Mouse (Mus musculus) forebrain, embryonic 12.5 days (tissue): ENCODE results near the gene 4930544G11Rik. TPM values are rescaled to one million over a fixed set of nuclear protein-coding genes. Genes with fewer than 3 reads are reported as not detected.

ENCODE experiments used
- ATAC-seq: fragments of 200-750 bp; cut with Nextera tagmentation; 2 replicates; pipeline ENCODE4 v1.8.0; 2017; ENCODE audit warnings: moderate TSS enrichment; ENCODE audit not compliant: low FRiP score
- H3K27ac ChIP-seq: fragments of 300-500 bp; sonication (generic); 2 replicates; pipeline ENCODE4 v1.5.1; 2016; ENCODE audit warnings: mild to moderate bottlenecking
- H3K27me3 ChIP-seq: fragments of 300-500 bp; sonication (generic); 2 replicates; pipeline ENCODE4 v1.6.1; 2016; ENCODE audit warnings: mild to moderate bottlenecking
- H3K36me3 ChIP-seq: fragments of 300-500 bp; sonication (generic); replicated peaks from 2 replicates; pipeline ENCODE4 v1.6.1; 2016; ENCODE audit warnings: mild to moderate bottlenecking
- H3K4me1 ChIP-seq: fragments of 300-500 bp; sonication (generic); 2 replicates; pipeline ENCODE4 v1.6.1; 2016
- H3K4me2 ChIP-seq: fragments of 300-500 bp; sonication (generic); 2 replicates; pipeline ENCODE4 v1.6.1; 2016; ENCODE audit warnings: mild to moderate bottlenecking, moderate library complexity
- H3K4me3 ChIP-seq: fragments of 300-500 bp; sonication (generic); replicated peaks from 2 replicates; pipeline ENCODE4 v1.5.1; 2016; ENCODE audit warnings: mild to moderate bottlenecking
- H3K9ac ChIP-seq: fragments of 300-500 bp; sonication (generic); 2 replicates; pipeline ENCODE4 v1.6.1; 2016; ENCODE audit warnings: mild to moderate bottlenecking
- H3K9me3 ChIP-seq: fragments of 300-500 bp; sonication (generic); 2 replicates; pipeline ENCODE4 v1.6.1; 2016
- WGBS: fragments of 180-500 bp; shearing (Covaris S2); methylation state at CpG from one replicate; pipeline ENCODE4 v1.1.7; 2016; 5-methylcytosine and 5-hydroxymethylcytosine counted together
- polyA plus RNA-seq: library from polyadenylated mRNA; unstranded; fragments of >200 nt; fragmentation: Nextera tagmentation; extraction: Ambion mirVana; gene quantifications from 2 replicates; pipeline ENCODE4 v1.2.1, GENCODE M21; 2016

Gene 4930544G11Rik
- polyA plus RNA-seq: not detected in 2 replicates

DNA sequence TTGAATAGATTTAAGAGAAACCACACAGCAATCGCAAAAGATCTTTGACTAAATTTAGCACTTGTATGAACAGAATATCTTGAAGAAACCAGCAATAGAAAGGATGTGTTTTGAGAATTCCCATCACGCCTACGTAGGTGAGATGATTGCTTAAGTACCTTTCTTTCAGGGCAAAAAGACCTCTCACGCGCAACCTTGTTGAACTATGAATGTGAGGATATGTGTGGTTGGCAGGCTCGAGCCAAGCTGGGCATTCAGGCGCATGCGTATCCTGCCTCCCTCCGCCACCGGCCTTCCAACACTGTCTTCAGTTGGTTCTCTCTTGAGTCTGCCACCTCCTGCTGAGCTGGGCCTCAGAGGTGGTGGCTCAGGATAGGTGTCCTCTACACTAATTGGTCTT is at the start of gene 4930544G11Rik:
4930544G11Rik (plus strand) TSS at position 301 of the 400 bp plus-strand sequence.
- H3K4me3 ChIP-seq: no peak within 1 kb of the TSS
- no peaks in the 10 kb centered on the region for H3K27me3 ChIP-seq
- no peak within 1 kb of the TSS for H3K27ac ChIP-seq
- H3K4me2 ChIP-seq: no peak within 1 kb of the TSS
- H3K4me1 ChIP-seq: no peaks in the 10 kb centered on the region
- 97% methylated on average over 10 of the region's 10 CpGs for WGBS
- no peak for ATAC-seq
- no peak within 1 kb of the TSS for H3K9ac ChIP-seq
- no peaks in the 10 kb centered on the region for H3K9me3 ChIP-seq
- H3K36me3 ChIP-seq: no peaks in the 10 kb centered on the region

DNA sequence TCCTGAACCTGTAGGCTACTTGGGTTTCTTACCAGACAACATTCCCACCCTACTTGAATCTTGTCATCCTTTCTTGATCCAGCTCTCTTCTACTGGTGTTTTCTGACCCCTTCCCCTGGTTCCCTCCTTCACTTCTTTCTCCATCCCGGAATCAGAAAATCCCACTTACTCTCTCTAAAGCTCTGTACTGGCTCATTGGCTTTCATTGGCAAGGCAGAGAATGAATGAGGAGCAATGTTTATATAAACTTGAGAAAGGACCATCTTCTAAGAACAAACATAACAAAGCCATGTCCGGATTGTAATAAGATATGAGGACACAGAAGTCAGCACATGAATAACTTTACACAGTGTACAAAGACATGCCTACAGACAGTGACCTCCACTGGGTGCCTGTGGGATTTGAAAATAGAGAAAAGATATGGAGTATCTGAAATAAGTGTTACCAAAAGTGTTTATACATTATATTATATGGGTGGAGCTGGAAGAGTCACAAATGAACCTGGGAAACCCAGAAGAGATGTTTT is 45.7 kb upstream of the 4930544G11Rik start:
- Histone ChIP-seq H3K36me3 (no peaks in the 10 kb centered on the region), H3K27ac (no peak overlapping the region), H3K4me2 (no peak overlapping the region), H3K4me3 (no peak overlapping the region), H3K9me3 (no peaks in the 10 kb centered on the region), H3K9ac (no peak overlapping the region), H3K27me3 (no peaks in the 10 kb centered on the region), H3K4me1 (no peaks in the 10 kb centered on the region)
- no peak for ATAC-seq
- WGBS: 82% methylated on average over 2 of the region's 2 CpGs

GRCm38 (mm10) chr6:65915421-65915820 is 37.0 kb upstream of the 4930544G11Rik start:
- Histone ChIP-seq H3K9ac (no peak overlapping the region), H3K9me3 (no peaks in the 10 kb centered on the region), H3K36me3 (no peaks in the 10 kb centered on the region), H3K27ac (no peak overlapping the region), H3K4me2 (no peak overlapping the region), H3K4me3 (no peak overlapping the region), H3K4me1 (no peaks in the 10 kb centered on the region), H3K27me3 (no peaks in the 10 kb centered on the region)
- WGBS: 80% methylated on average over 5 of the region's 5 CpGs
- no peak for ATAC-seq

- WGBS: 81% methylated on average over 3 of the region's 3 CpGs
- peaks cover 18% of the 10 kb centered on the region for H3K27me3 ChIP-seq
- no peak overlapping the region for H3K27ac ChIP-seq
- H3K4me1 ChIP-seq: no peaks in the 10 kb centered on the region; the same call in 1 of the 2 replicates
- H3K9ac ChIP-seq: no peak overlapping the region
- no peak overlapping the region for H3K4me2 ChIP-seq
- ATAC-seq: no peak
- no peaks in the 10 kb centered on the region for H3K9me3 ChIP-seq
- no peaks in the 10 kb centered on the region for H3K36me3 ChIP-seq
- no peak overlapping the region for H3K4me3 ChIP-seq
Observed at GRCm38 (mm10) chr6:65921703-65922102, 30.7 kb upstream of the 4930544G11Rik start.

DNA sequence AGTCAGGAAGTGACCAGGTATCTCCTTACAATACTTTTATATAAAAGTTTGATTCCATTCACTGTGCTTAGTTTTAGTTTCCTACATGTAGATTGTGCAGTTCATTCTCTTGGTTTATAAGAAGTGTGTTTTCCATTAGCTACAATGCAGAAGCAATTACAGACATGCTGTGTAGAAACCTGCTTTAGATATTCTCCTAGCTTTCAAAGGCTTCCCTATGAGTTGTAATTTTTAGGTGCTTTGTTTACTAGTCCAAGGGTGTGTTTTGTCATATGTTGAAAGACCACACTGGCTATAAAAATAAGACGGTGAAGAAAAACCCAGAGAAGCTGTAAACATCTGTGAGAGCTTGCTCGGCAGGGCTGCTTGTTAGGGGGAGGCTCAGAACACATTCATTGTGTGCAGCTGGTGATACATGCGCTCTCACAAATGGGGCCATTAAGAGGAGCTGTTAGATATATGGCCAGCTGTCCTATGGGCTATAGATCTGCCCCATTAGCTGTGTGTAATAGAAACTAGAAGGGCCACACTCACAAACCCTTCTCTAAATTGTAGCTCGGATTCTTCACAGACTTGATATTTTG is 28.8 kb upstream of the 4930544G11Rik start:
- Histone ChIP-seq H3K9me3 (no peaks in the 10 kb centered on the region), H3K4me2 (no peak overlapping the region), H3K27ac (no peak overlapping the region), H3K36me3 (no peaks in the 10 kb centered on the region), H3K4me3 (no peak overlapping the region), H3K9ac (no peak overlapping the region), H3K4me1 (no peaks in the 10 kb centered on the region; the same call in 1 of the 2 replicates), H3K27me3 (peaks cover 30% of the 10 kb centered on the region)
- ATAC-seq: no peak
- 57% methylated on average over 4 of the region's 4 CpGs for WGBS

GRCm38 (mm10) chr6:65925737-65926333 is 26.6 kb upstream of the 4930544G11Rik start:
- H3K27ac ChIP-seq: no peak overlapping the region
- H3K4me3 ChIP-seq: no peak overlapping the region
- no peaks in the 10 kb centered on the region for H3K9me3 ChIP-seq
- H3K9ac ChIP-seq: no peak overlapping the region
- H3K4me2 ChIP-seq: no peak overlapping the region
- peaks cover 36% of the 10 kb centered on the region for H3K27me3 ChIP-seq
- H3K36me3 ChIP-seq: no peaks in the 10 kb centered on the region
- peak; percentile 72; the same call in 1 of the 2 replicates for ATAC-seq
- no peaks in the 10 kb centered on the region; the same call in 1 of the 2 replicates for H3K4me1 ChIP-seq
- 38% methylated on average over 3 of the region's 3 CpGs for WGBS

DNA sequence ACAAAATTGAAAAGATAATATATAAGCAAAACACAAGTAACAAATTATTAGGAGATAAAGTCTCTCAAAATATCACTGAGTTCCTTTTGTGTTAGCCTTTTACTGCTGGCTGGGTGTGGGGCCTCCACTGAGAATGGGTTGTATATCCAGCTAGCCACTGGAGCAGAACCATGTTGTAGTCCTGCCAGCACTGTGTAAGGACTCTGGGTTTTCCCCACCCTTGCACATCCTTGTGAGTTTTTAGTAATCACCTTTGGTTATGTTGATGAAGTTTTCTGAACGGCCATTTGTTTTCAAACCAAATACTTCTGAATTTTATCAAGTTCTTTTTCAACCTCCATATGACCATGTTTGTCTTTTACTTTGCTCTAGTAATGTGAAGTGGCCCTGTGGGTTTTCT is 21.9 kb upstream of the 4930544G11Rik start:
- Histone ChIP-seq H3K4me1 (peaks cover 5% of the 10 kb centered on the region), H3K27me3 (peaks cover 23% of the 10 kb centered on the region), H3K27ac (no peak overlapping the region), H3K9me3 (no peaks in the 10 kb centered on the region), H3K4me2 (no peak overlapping the region), H3K9ac (no peak overlapping the region), H3K4me3 (no peak overlapping the region), H3K36me3 (no peaks in the 10 kb centered on the region)
- 94% methylated on average over 1 of the region's 1 CpGs for WGBS
- no peak for ATAC-seq

GRCm38 (mm10) chr6:65932776-65933175 is 19.6 kb upstream of the 4930544G11Rik start:
- no peak overlapping the region for H3K27ac ChIP-seq
- no peak for ATAC-seq

DNA sequence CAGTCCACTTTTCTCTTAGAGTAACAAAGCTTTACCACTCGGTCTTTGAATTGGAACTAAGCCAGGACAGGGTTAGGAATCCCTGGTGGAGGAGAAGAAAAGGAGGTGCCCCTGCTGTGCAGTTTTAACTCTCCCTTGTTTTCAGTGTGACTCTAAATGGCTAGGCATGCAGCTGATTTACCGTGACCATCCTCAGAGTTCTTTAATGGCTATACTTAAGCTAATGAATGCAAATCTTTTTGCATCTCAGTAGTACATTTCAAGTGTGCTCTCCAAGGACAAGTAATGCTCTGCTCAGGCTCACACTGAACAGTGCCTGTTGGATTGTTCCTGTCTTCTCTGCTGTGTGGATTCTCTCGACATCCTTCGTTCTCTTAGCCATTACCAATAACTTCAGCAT is 19.2 kb upstream of the 4930544G11Rik start:
- peak; percentile 60; the same call in 1 of the 2 replicates for ATAC-seq
- H3K4me1 ChIP-seq: peaks cover 5% of the 10 kb centered on the region
- no peaks in the 10 kb centered on the region for H3K36me3 ChIP-seq
- no peak overlapping the region for H3K4me3 ChIP-seq
- H3K27me3 ChIP-seq: peaks cover 11% of the 10 kb centered on the region
- H3K27ac ChIP-seq: no peak overlapping the region
- no peak overlapping the region for H3K4me2 ChIP-seq
- 10% methylated on average over 4 of the region's 4 CpGs for WGBS
- no peaks in the 10 kb centered on the region for H3K9me3 ChIP-seq
- H3K9ac ChIP-seq: no peak overlapping the region

More at GRCm38 (mm10) chr6:65932776-65933175, 19.6 kb upstream of the 4930544G11Rik start:
- no peak overlapping the region for H3K9ac ChIP-seq
- H3K4me1 ChIP-seq: peaks cover 5% of the 10 kb centered on the region
- WGBS: 20% methylated on average over 1 of the region's 1 CpGs
- no peaks in the 10 kb centered on the region for H3K36me3 ChIP-seq
- H3K4me3 ChIP-seq: no peak overlapping the region
- H3K27me3 ChIP-seq: peaks cover 13% of the 10 kb centered on the region
- H3K4me2 ChIP-seq: no peak overlapping the region
- H3K9me3 ChIP-seq: no peaks in the 10 kb centered on the region

GRCm38 (mm10) chr6:65935566-65936281 is 16.7 kb upstream of the 4930544G11Rik start:
- peaks cover 5% of the 10 kb centered on the region for H3K4me1 ChIP-seq
- no peak overlapping the region for H3K27ac ChIP-seq
- no peaks in the 10 kb centered on the region for H3K9me3 ChIP-seq
- no peak overlapping the region for H3K4me2 ChIP-seq
- 0 out of 2 replicates have a peak, but pooled peaks cover 2% of the 10 kb centered on the region for H3K27me3 ChIP-seq
- 86% methylated on average over 7 of the region's 7 CpGs for WGBS
- no peak overlapping the region for H3K9ac ChIP-seq
- no peak for ATAC-seq
- no peak overlapping the region for H3K4me3 ChIP-seq
- H3K36me3 ChIP-seq: no peaks in the 10 kb centered on the region

- Histone ChIP-seq H3K9me3 (no peaks in the 10 kb centered on the region), H3K4me1 (no peaks in the 10 kb centered on the region), H3K9ac (no peak overlapping the region), H3K4me2 (no peak overlapping the region), H3K27ac (no peak overlapping the region), H3K27me3 (no peaks in the 10 kb centered on the region), H3K4me3 (no peak overlapping the region), H3K36me3 (no peaks in the 10 kb centered on the region)
- no peak for ATAC-seq
- 64% methylated on average over 6 of the region's 6 CpGs for WGBS
Observed at GRCm38 (mm10) chr6:65950492-65950891, 1.9 kb upstream of the 4930544G11Rik start.

DNA sequence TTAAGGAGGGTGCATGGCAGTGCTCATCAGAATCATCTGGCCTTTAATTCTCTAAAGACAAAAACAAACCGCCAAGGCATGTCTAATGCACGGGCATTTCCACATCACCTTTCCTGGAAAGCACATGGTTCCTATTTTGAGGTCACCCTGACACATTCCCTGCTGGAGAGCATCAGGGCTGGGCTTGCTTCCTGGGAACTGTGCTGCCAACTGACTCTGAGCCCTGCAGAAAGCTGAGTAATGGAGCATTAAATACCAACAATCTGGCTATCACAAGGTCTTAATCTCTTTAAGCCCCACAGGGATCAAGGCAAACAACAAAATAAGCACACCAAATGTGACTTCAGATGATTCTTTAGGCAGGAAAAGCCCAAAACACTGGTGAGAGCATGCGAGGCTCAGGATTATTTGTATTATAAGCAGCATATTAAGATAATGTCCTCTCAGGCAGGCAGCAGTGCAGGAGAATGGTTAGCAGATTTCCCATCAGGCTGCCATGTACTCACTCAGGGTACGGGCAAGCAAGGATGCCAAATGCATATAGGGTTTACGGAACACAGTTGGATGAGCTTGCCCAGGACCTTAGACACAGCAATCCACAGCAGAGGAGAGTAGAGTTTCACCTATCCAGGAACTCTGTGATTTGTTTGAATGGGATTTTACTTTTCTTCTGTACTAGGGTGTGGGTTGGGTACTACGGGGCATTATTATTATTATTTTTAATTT is 17.1 kb downstream of the 4930544G11Rik start:
- H3K9me3 ChIP-seq: no peaks in the 10 kb centered on the region
- peaks cover 6% of the 10 kb centered on the region; the same call in 1 of the 2 replicates for H3K4me1 ChIP-seq
- H3K4me2 ChIP-seq: no peak overlapping the region
- no peak overlapping the region for H3K9ac ChIP-seq
- no peak overlapping the region for H3K27ac ChIP-seq
- 0 out of 2 replicates have a peak, but pooled peaks have one; percentile 17 for ATAC-seq
- H3K36me3 ChIP-seq: no peaks in the 10 kb centered on the region
- no peak overlapping the region for H3K4me3 ChIP-seq
- no peaks in the 10 kb centered on the region for H3K27me3 ChIP-seq
- WGBS: 57% methylated on average over 6 of the region's 6 CpGs
